Mouse (Mus musculus): ENCODE measurements around the gene Ltbp3.

- no peak for TF ChIP-seq CTCF (IDR thresholded peaks at IDR 0.05; ENCODE audit: low read depth, low read length)
- no peak for TF ChIP-seq GATA2 (IDR thresholded peaks at IDR 0.05; ENCODE audit: borderline replicate concordance, low read depth, low read length)
- TF ChIP-seq POLR2AphosphoS5 (IDR thresholded peaks at IDR 0.05; ENCODE audit: insufficient replicate concordance, low read depth, low read length) = no peak
- TF ChIP-seq GATA1 (IDR thresholded peaks at IDR 0.05; ENCODE audit: borderline replicate concordance, low read length) = no peak
Observed at GRCm38 (mm10) chr19:5767271-5767670, 26.6 kb downstream of the Ltbp3 start.
